Mouse (Mus musculus) lung, adult 18-20 months (tissue): ENCODE measurements around the gene Eya3.
"Not testable (repeated sequence)": the region's sequence is repeated elsewhere in the genome, so short reads cannot be mapped to it uniquely, and the experiment has no call there.

Experiments used
- DNase-seq, 2 experiments: peaks; one replicate each; pipeline ENCODE4 v3.0.0; 2022; ENCODE audit warnings: mixed read lengths in 2 of 2

The Eya3 gene

DNA sequence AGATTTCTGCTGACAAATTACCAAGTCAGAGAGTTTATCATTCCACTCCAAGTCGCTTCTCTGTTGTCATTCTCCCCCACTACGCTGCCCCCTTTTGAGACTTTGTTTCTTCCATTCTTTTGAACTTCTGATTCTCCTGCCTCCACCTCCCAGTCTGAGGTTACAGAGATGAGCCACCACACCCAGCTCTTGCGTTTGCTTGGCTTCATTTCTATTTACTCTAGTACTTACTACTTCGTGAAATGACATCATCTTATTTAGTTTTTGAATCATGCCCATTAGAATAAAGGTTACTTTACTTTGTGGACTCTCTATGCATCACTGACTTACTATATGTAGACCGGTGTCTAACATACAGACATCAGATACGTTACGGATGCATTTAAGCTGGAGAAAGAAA, 8.7 kb downstream of the Eya3 start:
- no peak for DNase-seq

DNA sequence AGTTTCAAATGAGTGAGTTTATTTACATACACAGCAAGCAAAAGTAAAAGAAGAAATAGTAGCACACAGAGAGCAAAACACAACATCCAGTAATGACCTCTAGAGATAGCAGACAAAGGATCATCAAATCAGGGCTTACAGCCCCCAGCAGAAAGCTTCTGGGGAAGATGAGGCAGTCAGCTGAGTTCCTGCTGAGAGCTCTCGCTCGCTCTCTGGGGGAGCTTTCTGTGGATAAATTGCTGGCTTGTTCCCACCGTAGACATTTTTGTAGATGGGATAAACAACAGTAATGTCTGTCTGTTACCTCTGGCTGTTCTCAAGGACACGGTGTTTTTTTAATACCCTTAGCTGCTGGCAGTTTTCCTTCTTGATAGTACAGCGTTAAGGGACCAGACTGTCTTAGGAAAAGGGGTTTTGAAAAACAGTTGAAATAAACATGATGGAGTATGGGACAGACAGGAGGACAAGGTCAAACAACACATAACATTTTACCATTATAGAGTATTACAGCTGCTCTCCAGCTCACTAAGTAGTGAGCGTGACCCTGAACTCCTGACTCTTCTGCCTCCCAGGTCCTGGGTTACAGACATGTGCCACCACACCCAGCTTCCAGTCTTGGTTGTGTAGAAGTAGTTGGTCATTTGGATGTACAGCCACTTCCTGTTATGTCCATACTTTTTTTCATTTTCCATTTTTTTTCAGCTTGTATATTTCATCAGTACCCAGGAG, 10.6 kb downstream of the Eya3 start:
- DNase-seq, result no peak

DNA sequence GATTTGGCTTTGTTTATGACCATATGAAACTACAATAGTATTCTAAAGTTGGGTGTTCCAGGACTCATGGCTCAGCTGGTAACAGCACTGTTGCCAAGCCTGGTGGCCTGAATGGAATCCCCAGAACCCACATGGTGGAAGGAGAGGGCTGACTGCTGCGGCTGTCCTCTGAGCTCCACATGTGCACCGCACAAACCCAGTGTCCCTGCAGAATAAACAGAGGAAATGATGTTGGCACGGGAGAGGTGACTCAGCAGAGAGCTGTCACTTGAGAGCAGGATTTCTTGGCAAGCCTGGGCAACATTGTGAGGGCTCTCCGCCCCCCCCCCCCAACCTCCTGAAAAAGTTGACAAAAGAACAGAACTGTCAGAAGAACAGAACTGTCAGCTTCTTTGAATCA, 14.1 kb downstream of the Eya3 start:
- DNase-seq, result peak; percentile 71 to 83

DNA sequence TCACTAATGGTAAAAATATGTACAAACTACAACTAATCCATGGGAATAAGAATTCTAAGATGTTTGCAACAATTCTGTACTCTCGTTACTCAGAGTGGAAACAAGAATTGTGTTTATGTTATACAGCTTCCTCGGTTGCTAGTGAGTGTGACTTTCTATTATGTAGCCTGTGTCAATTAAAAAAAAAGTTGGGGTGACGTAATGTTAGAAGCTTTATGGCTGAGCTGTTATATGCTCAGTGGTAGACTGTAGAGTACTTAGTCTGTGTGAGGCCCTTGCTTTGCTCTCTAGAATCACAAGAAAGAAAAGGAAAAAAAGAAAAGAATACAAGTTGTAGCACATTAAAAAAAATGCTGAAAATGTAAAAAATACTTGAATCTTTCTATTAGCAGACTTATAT, 15.0 kb downstream of the Eya3 start:
- no peak for DNase-seq

DNA sequence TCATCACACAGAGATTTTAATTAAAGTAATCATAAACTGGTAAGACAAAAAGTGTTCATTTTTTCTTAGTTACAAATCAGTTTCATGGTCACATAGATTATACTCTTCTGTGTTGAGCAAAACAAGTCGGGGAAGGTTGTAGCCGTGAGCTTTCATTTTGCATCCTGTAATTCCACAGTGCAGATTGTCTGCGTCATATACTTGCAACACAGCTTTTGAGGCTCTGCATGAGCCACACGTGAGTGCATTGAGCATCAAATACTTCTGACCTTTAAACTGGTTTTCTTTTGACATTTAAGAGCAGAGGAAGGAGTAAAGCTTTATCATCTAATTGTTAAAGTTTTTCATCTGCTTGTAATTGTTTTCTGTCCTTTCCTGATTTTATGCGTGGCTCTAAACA, 16.5 kb downstream of the Eya3 start:
- peak in 1 of 2 experiments; percentile 14 for DNase-seq

DNA sequence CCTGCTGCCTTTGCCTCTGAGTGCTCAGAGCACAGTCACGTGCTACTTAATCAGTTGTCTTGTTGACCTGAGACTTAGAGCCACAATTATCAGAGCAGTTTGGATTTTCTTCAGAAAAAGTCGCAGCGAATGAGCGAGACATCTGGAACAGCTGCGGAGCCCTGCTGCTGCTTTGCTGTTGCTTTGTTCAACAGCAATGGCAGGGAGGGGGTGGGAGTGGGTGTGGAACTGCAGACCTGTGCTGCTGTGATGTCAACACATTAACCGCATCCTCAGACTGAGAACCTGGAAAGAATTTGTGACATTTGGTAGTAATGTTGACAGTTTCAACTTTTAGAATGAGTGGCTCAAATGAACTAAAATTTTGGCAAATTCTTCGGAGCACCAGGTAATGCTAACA, 20.3 kb downstream of the Eya3 start:
- DNase-seq, result no peak

DNA sequence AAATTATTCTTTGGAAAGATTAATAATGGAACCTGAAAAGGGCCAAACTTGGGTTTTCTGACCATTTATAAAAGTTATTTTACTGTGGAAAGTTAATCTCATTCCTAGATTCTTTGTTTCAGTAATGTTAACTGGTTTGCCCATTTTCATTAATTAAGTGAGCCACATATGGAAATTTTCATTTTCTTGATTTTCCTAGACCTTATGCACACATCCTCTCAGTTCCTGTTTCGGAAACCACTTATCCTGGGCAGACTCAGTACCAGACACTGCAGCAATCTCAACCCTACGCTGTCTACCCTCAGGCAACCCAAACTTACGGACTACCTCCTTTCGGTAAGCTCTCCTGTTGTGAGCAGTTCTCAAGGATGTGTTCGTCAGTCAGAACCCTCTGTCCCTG, 33.9 kb downstream of the Eya3 start:
- no peak for DNase-seq

DNA sequence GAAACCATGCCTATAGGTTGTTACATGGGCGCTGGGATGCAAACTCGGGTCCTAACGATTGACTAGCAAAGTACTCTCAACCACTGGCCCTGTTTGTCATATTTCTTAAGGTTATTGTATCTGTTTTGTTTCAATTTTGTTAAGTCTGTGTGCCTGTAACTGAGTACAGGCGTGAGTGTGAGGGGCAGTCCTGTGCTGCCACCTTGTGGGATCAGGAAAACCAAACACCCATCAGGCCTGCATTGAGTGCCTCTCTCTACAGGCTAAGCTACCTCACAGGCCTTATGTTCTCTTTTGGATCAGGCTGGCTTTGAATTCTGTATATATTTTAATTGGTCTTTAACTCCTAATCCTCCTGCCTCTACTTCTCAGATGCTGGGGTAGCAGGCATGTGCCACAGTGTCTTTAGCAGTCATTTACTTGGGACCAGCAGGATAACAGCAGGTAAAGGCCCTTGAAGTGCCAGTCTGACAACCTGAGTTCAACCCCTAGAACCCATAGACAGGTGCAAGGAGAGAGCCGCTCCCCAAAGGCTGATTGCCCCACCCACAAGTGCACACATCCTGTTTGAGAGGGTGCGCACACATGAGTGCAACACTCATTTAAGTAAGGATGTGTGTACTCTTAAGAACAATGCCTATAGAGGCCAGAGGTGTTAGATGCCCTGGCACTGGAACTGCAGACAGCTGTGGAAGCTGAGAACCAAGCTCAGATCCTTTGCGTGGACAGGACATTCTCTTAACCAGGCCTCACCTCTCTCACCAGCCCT, 38.2 kb downstream of the Eya3 start:
- DNase-seq, result peak; percentile 20 to 42

DNA sequence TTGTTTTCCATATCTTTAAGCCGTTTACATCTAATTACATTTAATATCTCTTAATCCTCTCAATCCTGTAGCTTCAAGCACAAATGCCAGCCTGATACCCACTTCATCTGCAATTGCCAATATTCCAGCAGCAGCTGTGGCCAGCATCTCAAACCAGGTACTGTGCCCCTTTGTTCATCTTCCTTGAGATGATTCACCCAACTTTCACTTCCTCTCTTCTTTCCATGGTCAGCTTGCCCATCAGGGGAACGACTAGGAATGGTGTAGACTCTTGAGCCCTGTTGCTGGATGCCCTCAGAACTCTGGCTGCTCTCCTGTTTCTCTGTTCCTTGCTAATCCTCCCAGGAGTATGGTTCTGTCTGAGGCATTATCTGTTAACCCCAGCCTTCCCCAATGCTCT, 50.8 kb downstream of the Eya3 start:
- no peak for DNase-seq

DNA sequence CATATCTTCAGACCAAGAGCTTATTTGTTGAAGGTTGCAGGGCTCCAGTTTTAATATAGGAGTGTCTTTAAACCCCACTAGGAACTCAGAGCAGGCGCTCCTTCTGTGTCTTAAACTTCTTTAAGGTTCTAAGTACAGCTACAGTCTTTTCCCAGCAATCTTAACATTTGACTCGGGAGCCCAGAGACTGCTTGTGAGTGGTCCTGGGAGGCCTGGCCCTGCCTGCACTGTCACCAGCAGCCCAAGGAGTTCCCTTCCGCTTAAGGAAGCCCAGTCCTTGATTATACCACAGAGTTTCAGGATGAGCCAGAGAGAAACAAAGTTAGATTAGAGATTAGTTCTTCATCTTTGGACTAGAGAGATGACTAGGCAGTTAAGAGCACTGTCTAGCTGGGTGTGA, 54.6 kb downstream of the Eya3 start:
- no peak for DNase-seq

DNA sequence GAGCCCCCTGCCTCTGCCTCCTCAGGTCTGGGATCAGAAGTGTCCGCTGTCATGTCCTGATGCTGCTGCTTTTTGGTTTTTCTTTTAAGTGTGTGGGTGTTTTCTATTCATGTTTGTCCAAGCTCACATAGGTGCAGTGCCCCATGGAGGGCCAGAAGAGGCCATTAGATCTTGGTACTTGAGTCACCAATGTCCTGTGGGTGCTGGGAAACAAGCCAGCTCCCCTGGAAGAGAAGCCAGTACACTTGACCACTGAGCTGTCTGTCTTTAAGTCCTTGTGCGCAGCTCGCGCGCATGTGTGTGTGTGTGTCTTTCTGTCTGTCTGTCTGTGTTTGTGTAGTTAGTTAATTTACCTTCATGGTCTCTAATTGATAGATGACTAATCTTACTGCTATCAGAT, 63.3 kb downstream of the Eya3 start:
- DNase-seq, result peak; percentile 32 to 56

DNA sequence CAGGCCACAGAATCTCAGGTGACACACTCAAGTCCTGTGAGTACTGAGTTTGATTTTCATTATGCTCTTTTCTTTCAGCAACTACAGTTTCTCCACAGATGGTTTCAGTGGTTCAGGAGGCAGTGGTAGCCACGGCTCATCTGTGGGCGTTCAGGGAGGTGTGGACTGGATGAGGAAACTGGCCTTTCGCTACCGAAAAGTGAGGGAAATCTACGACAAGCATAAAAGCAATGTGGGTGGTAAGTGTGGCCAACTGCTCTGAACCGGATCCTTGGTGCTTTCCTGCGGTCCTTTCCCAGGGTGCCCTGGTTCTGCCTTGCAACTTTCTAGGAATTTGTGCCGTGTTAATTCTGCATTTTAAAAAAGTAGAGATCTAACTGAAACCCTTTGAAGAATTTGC, 68.1 kb downstream of the Eya3 start:
- no peak for DNase-seq

DNA sequence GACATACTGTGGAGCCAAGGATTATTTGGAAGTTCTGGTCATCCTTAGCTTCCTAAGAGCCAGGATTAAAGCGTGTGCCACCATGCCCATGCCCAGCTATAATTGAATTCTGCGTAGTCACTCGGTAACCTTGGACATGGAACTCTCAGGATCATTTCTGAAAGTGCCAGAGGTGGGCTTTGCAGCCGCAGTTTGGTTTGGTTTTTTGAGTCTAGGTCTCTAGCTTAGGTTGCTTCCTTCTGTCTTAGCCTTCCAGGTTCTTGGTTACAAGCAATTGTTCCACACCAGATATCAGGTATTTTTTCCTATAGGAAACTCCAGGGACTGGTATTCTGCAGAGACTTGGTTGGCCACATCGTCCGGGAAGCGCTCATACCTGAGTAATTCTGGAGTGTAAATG, 74.4 kb downstream of the Eya3 start:
- no peak for DNase-seq

DNA sequence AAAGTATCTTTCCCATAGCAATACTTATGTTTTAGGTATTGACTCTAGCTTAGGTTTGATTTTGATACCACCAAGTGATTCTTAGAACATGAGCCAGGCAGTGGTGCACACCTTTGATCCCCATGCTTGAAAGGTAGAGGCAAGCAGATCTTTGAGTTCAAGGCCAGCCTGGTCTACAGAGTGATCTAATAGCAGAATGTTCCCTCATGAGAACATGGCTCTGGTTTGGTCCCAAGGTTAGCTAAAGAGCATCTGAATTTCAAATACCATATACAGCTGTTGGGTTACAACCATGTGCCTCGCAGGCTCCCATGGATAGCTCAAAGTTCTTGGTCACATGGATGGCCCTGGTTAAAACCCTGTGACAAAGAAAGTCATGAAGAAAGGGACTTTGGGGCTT, 79.5 kb downstream of the Eya3 start:
- no peak for DNase-seq

DNA sequence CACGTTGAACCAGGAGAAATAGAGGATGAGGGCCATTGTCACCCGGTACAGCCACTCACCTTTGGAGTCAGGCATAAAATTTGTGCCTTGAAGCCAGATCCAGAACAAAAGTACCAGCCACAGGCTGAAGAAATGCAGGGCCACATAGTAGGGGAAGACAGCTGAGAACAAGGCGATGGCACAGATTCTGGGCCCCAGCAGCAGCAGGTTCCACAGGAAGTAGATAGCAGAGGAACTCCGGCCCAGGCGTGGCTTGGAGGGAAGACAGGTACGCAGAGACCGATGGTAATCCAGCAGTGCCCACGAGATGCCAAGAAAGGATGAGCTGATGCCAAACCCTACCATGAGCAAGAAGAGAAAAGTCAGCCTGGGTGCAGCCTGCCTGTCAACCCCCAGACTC, 89.4 kb downstream of the Eya3 start:
- DNase-seq, result no peak

DNA sequence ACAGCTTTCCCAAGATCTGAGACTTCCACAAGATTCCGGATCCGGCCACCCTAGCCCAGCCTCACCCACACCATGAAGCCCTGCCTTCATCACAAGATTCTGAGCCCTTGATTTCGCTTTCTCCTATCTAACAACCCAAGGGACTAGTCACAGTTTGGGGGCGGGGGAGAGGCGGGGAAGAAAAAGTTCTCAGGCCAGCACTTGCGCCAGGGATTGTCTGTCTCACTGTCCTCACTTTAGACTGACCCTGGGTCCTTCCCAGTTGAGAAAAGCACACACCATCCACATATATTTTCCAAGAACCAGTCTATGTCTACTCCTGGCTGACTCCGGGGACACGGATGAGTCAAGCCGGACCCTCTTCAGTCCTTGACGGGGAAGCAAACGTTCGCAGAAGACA, 92.8 kb downstream of the Eya3 start:
- DNase-seq, result no peak

DNA sequence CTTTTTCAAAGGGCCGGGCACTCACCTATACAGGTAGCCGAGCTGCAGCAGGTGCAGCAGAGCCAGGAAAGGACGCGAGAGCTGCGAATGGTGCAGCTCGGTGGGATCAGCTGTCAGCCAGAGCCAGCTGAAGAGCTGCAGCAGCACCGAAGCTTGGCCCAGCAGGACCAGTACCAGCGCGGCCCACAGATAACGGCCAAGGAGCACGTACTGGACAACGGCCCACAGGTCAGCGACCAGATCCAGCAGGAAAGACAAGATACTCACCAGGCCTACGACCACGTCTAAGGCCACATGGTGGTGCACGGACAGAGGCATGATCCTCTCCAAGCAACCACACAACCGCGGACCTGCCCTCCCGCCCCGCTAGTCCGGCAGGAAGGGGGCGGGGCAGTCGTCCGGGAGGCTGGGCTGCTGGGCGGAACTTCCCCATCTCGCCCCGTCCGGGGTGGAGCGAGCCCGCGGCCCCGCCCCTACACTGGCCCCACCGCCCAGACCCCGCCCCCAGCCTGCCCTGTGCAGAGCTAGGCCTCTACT, 93.4 kb downstream of the Eya3 start, which contains the start of gene Xkr8:
Gene Xkr8 (minus strand): TSS at position 399 of the 537 bp plus-strand sequence.
- peak; percentile 90 to 93 for DNase-seq

DNA sequence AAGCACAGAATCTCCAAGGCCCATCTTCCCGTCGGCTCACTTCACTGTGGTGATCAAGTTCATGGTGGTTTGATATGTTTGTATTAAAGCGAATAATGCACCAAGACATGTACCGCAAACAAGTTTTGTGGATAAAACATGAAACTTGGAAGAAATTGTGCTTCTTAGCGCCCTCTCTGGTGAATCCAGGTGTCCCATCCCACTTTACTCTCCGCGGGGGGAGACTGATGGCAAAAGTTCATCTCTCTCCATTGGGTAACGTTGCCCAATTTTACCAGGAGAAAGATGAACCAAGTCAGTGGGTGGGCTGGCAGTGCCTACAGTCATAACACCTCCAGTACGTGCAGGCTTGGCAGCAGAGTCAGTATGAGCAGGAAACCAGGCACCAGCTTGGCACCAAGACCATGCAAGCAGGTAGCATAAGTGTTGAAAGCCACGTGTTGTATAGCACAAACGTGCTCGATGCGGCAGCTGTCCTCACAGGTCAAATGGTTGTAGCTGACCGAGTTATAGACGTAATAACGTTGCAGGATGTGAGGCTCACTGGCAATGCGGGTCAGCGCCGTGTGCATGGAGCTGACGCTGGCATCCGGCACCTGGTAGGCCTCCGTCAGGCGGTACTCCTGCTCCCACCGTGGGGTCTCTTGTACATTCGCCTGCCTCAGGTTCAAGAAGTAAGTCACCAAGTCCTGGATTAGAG, 94.4 kb downstream of the Eya3 start:
- no peak for DNase-seq

DNA sequence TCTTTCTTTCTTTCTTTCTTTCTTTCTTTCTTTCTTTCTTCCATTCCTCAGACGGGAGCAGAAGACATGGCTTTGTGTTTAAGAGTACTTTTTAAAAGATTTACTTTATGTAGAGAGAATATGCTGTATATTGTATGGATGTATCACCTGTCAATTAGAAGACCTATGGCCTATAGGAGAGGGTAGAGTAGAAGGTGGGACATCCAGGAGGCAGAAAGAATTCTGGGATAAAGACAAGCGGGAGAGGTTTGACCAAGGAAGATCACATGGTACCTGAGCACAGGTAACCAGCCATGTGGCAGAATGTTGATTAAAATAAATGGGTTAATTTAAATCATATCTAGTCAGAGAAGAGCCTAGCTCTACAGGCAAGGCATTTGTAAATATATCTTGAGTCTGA, 96.0 kb downstream of the Eya3 start:
- no peak for DNase-seq

DNA sequence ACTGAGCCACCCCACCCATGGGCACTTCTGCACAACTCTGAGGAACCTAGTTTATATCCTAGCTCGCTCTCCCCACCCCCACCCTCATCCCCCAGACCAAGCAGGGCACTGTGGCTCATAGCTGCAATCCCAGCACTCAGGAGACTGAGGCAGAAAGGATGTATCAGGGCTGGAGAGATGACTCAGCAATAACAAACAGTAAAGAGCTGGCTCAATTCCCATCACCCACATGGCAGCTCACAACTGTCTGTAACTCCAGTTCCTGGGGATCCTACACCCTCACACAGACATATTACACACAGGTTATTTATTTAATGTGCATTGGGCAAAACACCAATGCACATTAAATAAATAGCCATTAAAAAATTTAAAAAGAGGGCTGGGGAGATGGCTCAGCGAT, 96.6 kb downstream of the Eya3 start:
- no peak for DNase-seq

DNA sequence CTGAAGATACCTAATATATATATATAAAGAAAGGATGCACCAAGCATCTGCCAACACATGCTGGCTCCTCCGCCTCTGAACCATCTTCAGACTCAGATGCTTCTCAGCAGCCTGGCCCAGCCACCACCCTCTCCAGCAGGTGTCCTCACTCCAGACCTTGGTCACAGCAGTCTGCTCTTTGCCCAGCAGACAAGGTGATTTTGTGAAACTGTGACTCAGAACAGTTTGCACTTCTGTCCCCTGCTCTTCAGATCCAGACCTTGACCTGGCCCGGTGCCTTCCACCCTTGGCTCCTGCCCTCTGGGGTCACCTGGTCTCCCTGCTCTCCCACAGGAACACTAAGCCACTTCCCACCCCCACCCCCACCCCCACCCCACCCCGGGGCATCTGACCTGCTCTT, 97.1 kb downstream of the Eya3 start:
- no peak for DNase-seq

DNA sequence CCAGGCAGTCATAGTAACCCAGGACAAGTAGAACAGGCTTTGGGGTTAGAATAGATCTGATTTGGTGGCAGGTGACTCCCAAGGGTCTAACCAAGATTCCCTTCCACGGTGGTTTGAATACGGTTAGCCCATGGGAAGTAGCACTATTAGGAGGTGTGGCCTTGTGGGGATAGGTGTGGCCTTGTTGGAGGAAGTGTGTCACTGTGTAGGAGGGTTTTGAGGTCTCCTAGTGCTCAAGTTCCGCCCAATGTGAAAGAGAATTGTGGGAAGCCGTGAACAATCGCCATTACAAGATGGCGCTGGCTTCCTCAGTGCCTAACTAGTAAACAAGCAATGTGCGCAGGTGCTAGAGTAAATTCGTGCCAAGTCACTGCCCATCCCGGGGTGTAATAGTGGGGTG, 98.4 kb downstream of the Eya3 start:
- not testable (repeated sequence) for DNase-seq

DNA sequence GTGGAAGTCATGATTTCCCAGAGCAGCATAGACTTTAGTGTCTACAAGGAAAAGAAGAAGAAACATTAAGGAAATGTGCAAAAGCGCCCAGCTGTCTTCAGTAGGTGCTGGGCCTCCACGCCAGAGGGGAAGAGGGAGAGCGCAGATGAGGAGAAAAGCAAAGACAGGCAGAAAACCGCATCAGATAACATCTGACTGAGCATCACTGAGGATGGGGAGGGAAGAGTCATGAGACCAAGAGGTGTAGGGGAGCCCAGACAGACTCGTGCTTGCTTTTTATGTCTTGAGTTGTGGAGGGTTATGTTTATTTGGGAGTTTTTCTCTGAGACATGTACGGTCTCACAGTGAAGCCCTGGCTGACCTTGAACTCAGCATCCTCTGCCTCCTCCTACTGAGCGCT, 102.7 kb downstream of the Eya3 start:
- DNase-seq, result no peak
